Mouse (Mus musculus) megakaryocyte, embryonic 14.5 days (primary cell): ENCODE measurements around the gene Col4a2. TPM values are rescaled to one million over a fixed set of nuclear protein-coding genes. Genes with fewer than 3 reads are reported as not detected.

ENCODE experiments used
- H3K27me3 ChIP-seq: replicated peaks from 2 replicates; pipeline ENCODE3; 2012; ENCODE audit warnings: inconsistent platforms
- H3K36me3 ChIP-seq: replicated peaks from 2 replicates; pipeline ENCODE3; 2012; ENCODE audit warnings: low read length, inconsistent platforms, mixed read lengths
- H3K4me1 ChIP-seq: 2 replicates; pipeline ENCODE4 v1.6.1; 2012; ENCODE audit warnings: inconsistent platforms
- H3K4me3 ChIP-seq: replicated peaks from 2 replicates; pipeline ENCODE3; 2012; ENCODE audit warnings: moderate library complexity, mild to moderate bottlenecking, inconsistent platforms
- H3K9me3 ChIP-seq: 2 replicates; pipeline ENCODE4 v1.6.1; 2012; ENCODE audit warnings: inconsistent platforms
- FLI1 ChIP-seq: IDR thresholded peaks from 2 replicates; pipeline ENCODE4 v1.6.1; 2012; ENCODE audit warnings: low read length, inconsistent platforms, mixed read lengths
- GATA1 ChIP-seq: IDR thresholded peaks from 3 replicates; pipeline ENCODE4 v1.6.1; 2012; ENCODE audit warnings: mixed read lengths, low read length, inconsistent platforms, borderline replicate concordance
- polyA plus RNA-seq: library from polyadenylated mRNA; stranded (reverse); fragments of >175 nt; gene quantifications from 2 replicates; pipeline ENCODE4 v1.2.3, GENCODE M21; 2012; ENCODE audit warnings: low replicate concordance; ENCODE audit not compliant: insufficient read depth

Gene Col4a2
- polyA plus RNA-seq, 1 experiment: 1.0 TPM

DNA sequence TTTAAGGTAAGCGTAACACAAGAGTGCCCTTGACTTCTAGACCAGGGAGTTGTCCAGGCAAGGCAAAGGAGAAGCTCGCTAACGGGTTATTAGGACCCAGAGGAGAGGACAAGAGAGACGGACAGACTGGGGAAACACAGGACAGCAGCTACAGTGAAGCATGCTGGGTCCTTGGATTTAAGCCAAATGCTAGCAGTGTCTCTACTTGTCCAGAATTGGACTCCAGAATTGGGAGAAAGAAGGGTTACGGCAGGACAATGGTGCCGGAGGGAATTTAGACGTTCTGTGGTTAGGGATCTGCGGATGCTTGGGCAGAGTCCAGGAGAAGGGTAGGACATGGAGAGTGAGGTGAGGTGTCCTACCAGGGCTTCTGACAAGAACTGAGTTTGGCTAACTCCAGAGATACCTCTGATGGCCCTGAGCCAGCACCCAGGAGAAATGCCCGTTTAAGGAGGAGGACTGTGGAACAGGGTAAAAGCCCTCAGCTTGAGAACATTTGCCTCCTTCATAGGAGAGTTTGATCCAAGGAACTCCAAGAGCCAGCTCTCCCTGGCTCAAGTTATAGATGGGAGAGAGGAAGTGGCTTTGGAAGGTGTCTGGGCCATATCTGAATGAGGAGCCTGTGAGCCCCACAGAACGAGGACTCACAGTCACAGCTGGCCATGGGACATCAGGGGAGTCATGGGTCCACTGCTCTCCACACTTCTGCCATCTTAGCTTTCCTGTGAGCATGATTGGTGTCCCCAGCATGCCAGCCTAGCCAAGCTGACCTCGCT, 76.9 kb downstream of the Col4a2 start:
- Histone ChIP-seq H3K27me3 (peaks cover 80% of the 10 kb centered on the region), H3K4me1 (peaks cover 43% of the 10 kb centered on the region), H3K4me3 (peak overlapping the region; percentile 3), H3K9me3 (peaks cover 8% of the 10 kb centered on the region; the same call in 1 of the 2 replicates), H3K36me3 (no peaks in the 10 kb centered on the region)
- no peak for TF ChIP-seq GATA1
- TF ChIP-seq FLI1: no peak

DNA sequence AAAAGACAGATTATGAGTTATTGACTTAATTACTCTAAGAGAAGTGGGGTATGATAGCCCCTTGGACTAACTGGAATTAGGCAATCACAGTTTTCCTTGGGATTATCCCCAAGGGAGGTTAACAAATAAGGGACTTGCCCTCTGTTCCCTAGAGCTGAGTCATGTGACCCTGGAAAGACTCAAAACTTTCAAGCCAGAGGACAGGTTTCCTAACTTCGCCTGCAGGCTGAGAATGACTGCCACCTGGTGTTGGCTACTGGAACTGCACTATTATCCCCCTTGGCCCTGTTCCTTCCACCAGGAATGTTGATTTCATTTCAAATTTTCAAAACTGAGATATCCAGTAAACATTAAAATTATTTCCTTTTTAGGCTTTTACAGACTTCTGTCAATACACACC, 80.1 kb downstream of the Col4a2 start:
- TF ChIP-seq GATA1 (no peak), FLI1 (no peak)
- no peaks in the 10 kb centered on the region for H3K36me3 ChIP-seq
- H3K27me3 ChIP-seq: peaks cover 79% of the 10 kb centered on the region
- peaks cover 8% of the 10 kb centered on the region; the same call in 1 of the 2 replicates for H3K9me3 ChIP-seq
- no peak overlapping the region for H3K4me3 ChIP-seq
- peaks cover 55% of the 10 kb centered on the region for H3K4me1 ChIP-seq

DNA sequence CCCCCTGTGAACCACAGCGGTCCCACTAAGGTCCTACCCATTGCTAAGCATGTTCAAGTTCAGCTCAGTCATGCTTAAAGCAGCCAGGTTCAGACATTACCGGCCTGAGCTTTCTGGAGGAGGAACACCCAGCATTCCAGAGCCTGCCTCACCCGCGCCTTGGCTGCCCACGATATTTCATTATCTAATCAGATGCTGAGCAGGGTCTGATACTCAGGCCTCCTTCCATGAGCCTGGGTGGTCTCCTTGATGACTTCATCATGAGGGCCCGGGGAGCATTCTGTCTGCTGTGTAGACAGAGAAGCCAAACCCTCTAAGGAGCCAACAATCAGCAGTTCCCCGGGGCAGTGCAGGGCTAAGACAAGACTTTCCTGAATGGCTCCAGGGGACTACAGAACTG, 80.6 kb downstream of the Col4a2 start:
- Histone ChIP-seq H3K36me3 (no peaks in the 10 kb centered on the region), H3K4me1 (peaks cover 55% of the 10 kb centered on the region), H3K27me3 (peaks cover 82% of the 10 kb centered on the region), H3K9me3 (peaks cover 8% of the 10 kb centered on the region; the same call in 1 of the 2 replicates), H3K4me3 (peak overlapping the region; percentile 25)
- TF ChIP-seq FLI1 (no peak), GATA1 (no peak)

DNA sequence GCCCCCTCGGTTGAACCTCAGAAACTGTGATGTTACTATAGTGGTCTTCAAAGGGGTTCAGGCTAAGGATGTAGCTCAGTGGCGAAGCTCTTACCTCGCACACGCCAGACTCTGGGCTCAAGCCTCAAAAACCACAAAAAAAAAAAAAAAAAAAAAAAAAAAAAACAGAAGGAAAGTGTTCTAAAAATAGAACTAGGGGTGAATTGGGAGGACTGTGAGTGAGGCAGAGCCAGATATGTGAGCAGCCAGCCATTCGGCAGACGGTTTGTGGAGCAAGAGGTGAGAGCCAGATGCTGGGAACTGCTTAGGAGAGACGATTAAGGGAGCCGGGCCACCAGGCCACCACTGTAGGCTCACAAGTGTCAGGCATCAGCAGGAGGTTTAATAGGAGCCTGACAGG, 81.0 kb downstream of the Col4a2 start:
- H3K4me1 ChIP-seq: peaks cover 55% of the 10 kb centered on the region
- no peaks in the 10 kb centered on the region for H3K36me3 ChIP-seq
- peak overlapping the region; percentile 44 for H3K4me3 ChIP-seq
- TF ChIP-seq GATA1: no peak
- TF ChIP-seq FLI1: no peak
- peaks cover 8% of the 10 kb centered on the region; the same call in 1 of the 2 replicates for H3K9me3 ChIP-seq
- peaks cover 82% of the 10 kb centered on the region for H3K27me3 ChIP-seq

DNA sequence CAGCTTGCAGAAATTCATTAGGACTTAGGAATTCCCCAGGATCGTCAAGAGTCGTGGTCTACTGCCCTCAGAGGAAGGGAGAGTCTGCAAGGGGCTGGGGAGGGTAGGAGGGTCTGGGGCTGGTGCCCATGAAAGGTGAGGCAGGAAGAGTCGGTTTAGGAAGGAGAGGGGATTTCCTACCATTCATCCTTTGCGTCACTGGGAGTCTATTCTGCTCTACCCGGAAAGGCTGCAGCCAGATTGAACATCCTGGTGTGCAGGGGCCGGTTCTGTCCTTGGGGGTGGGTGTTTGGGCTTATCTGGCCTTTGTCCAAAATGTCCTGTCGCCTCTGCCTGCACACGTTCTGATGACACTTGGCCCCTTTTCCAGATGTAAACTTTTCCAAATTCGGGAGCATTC, 82.2 kb downstream of the Col4a2 start:
- no peak for TF ChIP-seq GATA1
- no peak for TF ChIP-seq FLI1
- peaks cover 8% of the 10 kb centered on the region; the same call in 1 of the 2 replicates for H3K9me3 ChIP-seq
- H3K36me3 ChIP-seq: no peaks in the 10 kb centered on the region
- H3K4me1 ChIP-seq: peaks cover 53% of the 10 kb centered on the region
- H3K27me3 ChIP-seq: peaks cover 75% of the 10 kb centered on the region
- H3K4me3 ChIP-seq: no peak overlapping the region

DNA sequence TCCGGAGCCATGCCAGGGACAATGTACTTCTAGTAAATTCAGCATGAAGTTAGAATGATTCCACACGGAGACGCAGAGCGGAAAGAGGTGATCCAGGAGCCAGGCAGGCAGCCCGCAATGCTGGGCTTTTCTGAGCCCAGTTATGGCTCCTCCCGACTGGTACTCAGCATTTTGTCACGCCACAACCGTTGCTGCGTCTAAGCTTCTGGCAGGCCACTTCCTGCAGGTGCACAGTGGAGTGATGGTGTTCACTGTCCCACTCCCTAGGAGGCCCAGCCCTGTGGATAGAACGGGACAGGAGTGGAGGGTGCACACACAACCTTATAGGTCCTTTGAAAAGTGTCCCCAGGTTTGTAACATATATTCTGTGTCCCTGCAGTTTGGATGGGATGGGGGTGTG, 83.0 kb downstream of the Col4a2 start:
- TF ChIP-seq FLI1 (no peak), GATA1 (no peak)
- Histone ChIP-seq H3K9me3 (peaks cover 8% of the 10 kb centered on the region; the same call in 1 of the 2 replicates), H3K4me3 (no peak overlapping the region), H3K36me3 (no peaks in the 10 kb centered on the region), H3K27me3 (peaks cover 74% of the 10 kb centered on the region), H3K4me1 (peaks cover 50% of the 10 kb centered on the region)

DNA sequence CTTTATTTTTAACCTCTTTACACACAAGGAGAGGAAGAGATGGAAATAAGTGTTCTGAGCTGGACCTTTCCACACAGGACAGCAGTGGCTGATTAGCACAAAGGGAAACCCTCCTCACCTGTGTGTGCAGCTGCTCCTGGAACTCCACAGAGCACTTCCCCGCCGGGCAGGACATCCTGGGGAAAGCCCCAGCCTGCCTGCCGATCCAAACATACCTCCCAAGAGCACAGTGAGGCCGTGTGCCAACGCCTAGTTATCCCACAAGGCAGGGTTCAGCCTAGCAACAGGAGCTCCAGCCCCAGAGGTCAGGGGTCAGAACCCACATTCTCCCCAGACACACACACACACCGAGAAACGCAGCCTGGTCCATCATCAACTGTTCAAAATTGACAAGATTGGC, 83.5 kb downstream of the Col4a2 start:
- H3K36me3 ChIP-seq: no peaks in the 10 kb centered on the region
- H3K4me3 ChIP-seq: no peak overlapping the region
- peaks cover 8% of the 10 kb centered on the region; the same call in 1 of the 2 replicates for H3K9me3 ChIP-seq
- peaks cover 75% of the 10 kb centered on the region for H3K27me3 ChIP-seq
- H3K4me1 ChIP-seq: peaks cover 45% of the 10 kb centered on the region
- no peak for TF ChIP-seq GATA1
- no peak for TF ChIP-seq FLI1

DNA sequence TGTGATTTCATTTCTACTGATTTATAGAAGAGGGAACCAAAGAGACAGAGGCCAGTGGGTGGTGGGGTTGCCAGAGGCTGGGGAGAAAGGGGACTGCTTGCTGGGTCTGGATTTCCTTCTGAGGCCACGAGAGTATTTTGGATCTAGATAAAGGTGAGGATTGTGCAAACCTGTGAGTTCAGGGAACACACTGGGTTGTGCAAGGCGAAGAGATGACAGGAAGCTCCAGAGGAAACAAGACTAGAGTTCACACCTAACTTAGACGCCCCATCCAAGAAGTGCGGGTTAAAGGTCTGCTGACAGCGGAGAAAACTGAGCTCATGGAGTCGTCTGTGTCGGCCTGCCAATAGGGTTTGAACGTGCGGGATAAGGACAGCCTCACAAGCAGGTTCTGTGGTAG, 84.5 kb downstream of the Col4a2 start:
- no peak for TF ChIP-seq FLI1
- TF ChIP-seq GATA1: no peak
- H3K4me1 ChIP-seq: peaks cover 35% of the 10 kb centered on the region
- 0 out of 2 replicates have a peak, but pooled peaks cover 1% of the 10 kb centered on the region for H3K9me3 ChIP-seq
- no peak overlapping the region for H3K4me3 ChIP-seq
- no peaks in the 10 kb centered on the region for H3K36me3 ChIP-seq
- peaks cover 71% of the 10 kb centered on the region for H3K27me3 ChIP-seq

DNA sequence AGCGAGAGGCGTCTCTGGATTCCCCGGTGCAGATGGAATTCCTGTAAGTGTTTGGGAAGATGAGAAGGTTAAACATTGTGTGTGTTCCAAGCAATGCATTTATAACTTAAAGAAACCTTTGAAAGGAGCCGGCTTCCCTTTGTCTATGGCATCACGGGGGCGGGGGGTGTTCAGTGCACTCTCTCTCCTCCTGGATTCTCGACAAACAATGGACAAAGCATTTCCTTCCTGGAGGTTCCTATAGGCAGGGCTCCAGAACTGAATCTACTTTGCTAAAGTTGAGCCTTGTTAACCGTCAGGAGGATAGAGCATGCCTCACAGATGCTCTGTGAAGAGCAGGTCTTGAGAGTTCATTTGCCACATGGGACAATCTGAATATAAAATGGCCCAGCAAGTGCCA, 87.1 kb downstream of the Col4a2 start:
- TF ChIP-seq GATA1 (no peak), FLI1 (no peak)
- Histone ChIP-seq H3K9me3 (no peaks in the 10 kb centered on the region), H3K27me3 (peaks cover 74% of the 10 kb centered on the region)

DNA sequence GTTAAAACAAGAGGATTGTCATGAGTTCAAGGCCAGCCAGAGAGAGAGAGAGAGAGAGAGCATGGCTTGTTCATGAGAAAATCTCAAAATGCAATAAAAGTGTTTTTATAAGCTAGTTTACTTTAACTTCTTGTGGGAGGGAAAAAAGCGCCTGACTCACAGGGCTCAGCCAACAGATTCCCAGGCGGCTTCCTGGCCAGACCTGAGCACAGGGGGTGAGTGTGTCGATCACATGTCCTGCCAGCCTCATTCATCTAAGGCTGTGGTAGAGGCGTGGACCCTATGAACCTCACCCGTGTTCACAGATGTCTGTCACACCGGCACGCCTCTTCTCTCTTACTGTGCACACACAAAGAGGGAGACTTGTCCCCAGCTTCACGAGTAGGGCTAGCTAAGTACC, 87.6 kb downstream of the Col4a2 start:
- no peaks in the 10 kb centered on the region for H3K9me3 ChIP-seq
- peaks cover 8% of the 10 kb centered on the region for H3K4me1 ChIP-seq
- no peaks in the 10 kb centered on the region for H3K36me3 ChIP-seq
- TF ChIP-seq FLI1: no peak
- no peak for TF ChIP-seq GATA1
- H3K27me3 ChIP-seq: peaks cover 74% of the 10 kb centered on the region
- H3K4me3 ChIP-seq: no peak overlapping the region

More for the DNA sequence above, 87.1 kb downstream of the Col4a2 start:
- Histone ChIP-seq H3K4me3 (no peak overlapping the region), H3K4me1 (peaks cover 9% of the 10 kb centered on the region), H3K36me3 (no peaks in the 10 kb centered on the region)

DNA sequence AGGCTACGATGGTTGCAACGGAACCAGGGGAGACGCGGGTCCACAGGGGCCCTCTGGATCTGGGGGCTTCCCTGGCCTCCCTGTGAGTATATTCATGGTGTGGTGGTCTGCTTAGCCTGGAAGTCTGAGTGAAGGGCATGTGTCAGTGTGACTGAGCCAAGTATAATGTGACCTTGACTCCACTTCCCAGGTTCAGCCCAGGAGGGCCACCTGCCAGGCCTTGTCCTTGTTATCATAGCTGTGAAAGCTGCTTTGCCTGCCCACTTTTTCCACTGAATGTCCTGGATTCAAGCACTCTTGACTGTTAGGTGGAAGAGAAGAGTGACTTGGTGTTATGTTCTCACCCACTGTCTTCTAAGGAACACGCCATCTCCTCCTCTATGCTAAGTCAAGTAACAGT, 88.6 kb downstream of the Col4a2 start:
- Histone ChIP-seq H3K9me3 (no peaks in the 10 kb centered on the region), H3K36me3 (no peaks in the 10 kb centered on the region), H3K27me3 (peaks cover 71% of the 10 kb centered on the region), H3K4me3 (no peak overlapping the region), H3K4me1 (peaks cover under 1% of the 10 kb centered on the region; the same call in 1 of the 2 replicates)
- no peak for TF ChIP-seq GATA1
- no peak for TF ChIP-seq FLI1
